ENCODE assay signal across 8 mouse cellular contexts in the genomic region with DNA sequence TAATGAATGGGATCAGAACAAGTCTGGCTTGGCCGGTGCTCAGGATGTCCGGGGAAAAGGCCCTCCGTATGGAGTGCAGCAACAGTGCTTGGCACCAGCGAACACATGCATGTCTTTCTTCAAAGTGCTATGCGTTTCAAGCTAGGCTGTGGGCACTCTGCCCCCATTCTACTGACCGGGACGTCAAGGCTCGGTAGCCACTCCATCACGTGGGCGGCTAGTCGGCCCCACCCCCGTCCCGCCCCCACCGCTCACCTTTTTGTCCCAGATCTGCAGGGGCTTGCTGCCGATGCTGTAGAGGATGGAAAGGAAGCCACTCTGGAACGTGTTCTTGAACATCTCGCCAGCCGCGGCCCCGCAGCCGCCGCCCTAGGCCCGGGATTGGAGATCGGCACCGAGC. TPM values are rescaled to one million over a fixed set of nuclear protein-coding genes. Genes with fewer than 3 reads are reported as not detected.
DNase-seq lines count a peak whose midpoint lies in the region; ATAC-seq and TF ChIP-seq lines count a peak whose summit lies in the region.

No protein-coding gene starts in this region.

- TF ChIP-seq EP300 in liver, postnatal 0 days (IDR thresholded peaks at IDR 0.05; ENCODE audit: low read depth): no peak
- no peak for TF ChIP-seq EP300 in stomach, postnatal 0 days (optimal IDR thresholded peaks at IDR 0.05)

- no peak for TF ChIP-seq CTCF in intestine, postnatal 0 days (IDR thresholded peaks at IDR 0.05; ENCODE audit: low read depth)
- TF ChIP-seq CTCF in liver, postnatal 0 days (IDR thresholded peaks at IDR 0.05; ENCODE audit: low read depth): no peak
- TF ChIP-seq CTCF in stomach, postnatal 0 days (IDR thresholded peaks at IDR 0.05; ENCODE audit: low read depth): no peak

- H3K36me3 ChIP-seq in intestine, postnatal 0 days (ENCODE audit: control insufficient read depth, insufficient read depth): no peaks in the 10 kb centered on the region
- no peaks in the 10 kb centered on the region for H3K36me3 ChIP-seq in liver, postnatal 0 days (replicated peaks; ENCODE audit: insufficient read depth, low read length)
- no peaks in the 10 kb centered on the region for H3K36me3 ChIP-seq in stomach, postnatal 0 days (ENCODE audit: control insufficient read depth, insufficient read depth, low read length)

- H3K9me3 ChIP-seq in intestine, postnatal 0 days (ENCODE audit: control insufficient read depth): no peaks in the 10 kb centered on the region
- no peaks in the 10 kb centered on the region for H3K9me3 ChIP-seq in liver, postnatal 0 days (ENCODE audit: low read length)
- no peaks in the 10 kb centered on the region for H3K9me3 ChIP-seq in stomach, postnatal 0 days (ENCODE audit: control insufficient read depth, low read length)

- H3K9ac ChIP-seq in intestine, postnatal 0 days (ENCODE audit: low read depth, low read length): peak overlapping the region; percentile 79
- H3K9ac ChIP-seq in liver, postnatal 0 days (replicated peaks): peak overlapping the region; percentile 86
- H3K9ac ChIP-seq in stomach, postnatal 0 days (ENCODE audit: low read length): peak overlapping the region; percentile 93

- peak overlapping the region; percentile 91 for H3K4me3 ChIP-seq in intestine, postnatal 0 days (ENCODE audit: low read depth, low read length)
- peak overlapping the region; percentile 98 for H3K4me3 ChIP-seq in liver, postnatal 0 days (ENCODE audit: low read depth, low read length)
- peak overlapping the region; percentile 89 for H3K4me3 ChIP-seq in stomach, postnatal 0 days (ENCODE audit: low read depth, low read length)

- WGBS in intestine, postnatal 0 days: under 1% methylated on average over 25 of the region's 25 CpGs
- under 1% methylated on average over 25 of the region's 25 CpGs for WGBS in liver, postnatal 0 days (ENCODE audit: insufficient replicate concordance)
- WGBS in stomach, postnatal 0 days: under 1% methylated on average over 25 of the region's 25 CpGs

- peak; percentile 55 for ATAC-seq in erythroblast, adult 5-6 weeks (replicated peaks; ENCODE audit: low FRiP score, poor library complexity, severe bottlenecking)
- ATAC-seq in intestine, postnatal 0 days: peak; percentile 20; the same call in 1 of the 2 replicates
- peak; percentile 37 for ATAC-seq in liver, postnatal 0 days
- no peak; the same call in 1 of the 2 replicates for ATAC-seq in stomach, postnatal 0 days (ENCODE audit: low FRiP score, low TSS enrichment)

- H3K27me3 ChIP-seq in intestine, postnatal 0 days (replicated peaks; ENCODE audit: control insufficient read depth, insufficient read depth, low read length): no peaks in the 10 kb centered on the region
- H3K27me3 ChIP-seq in liver, postnatal 0 days (ENCODE audit: insufficient read depth, low read length): no peaks in the 10 kb centered on the region
- no peaks in the 10 kb centered on the region for H3K27me3 ChIP-seq in stomach, postnatal 0 days (ENCODE audit: control insufficient read depth, insufficient read depth, low read length)

- peak overlapping the region; percentile 93 for H3K27ac ChIP-seq in intestine, postnatal 0 days (ENCODE audit: low read depth, low read length)
- peak overlapping the region; percentile 94 for H3K27ac ChIP-seq in liver, postnatal 0 days (ENCODE audit: low read depth)
- H3K27ac ChIP-seq in stomach, postnatal 0 days (replicated peaks): peak overlapping the region; percentile 95

- peaks cover 22% of the 10 kb centered on the region for H3K4me1 ChIP-seq in intestine, postnatal 0 days (replicated peaks; ENCODE audit: control insufficient read depth, insufficient read depth, low read length)
- H3K4me1 ChIP-seq in liver, postnatal 0 days (ENCODE audit: insufficient read depth): peaks cover 30% of the 10 kb centered on the region
- H3K4me1 ChIP-seq in stomach, postnatal 0 days (replicated peaks; ENCODE audit: control insufficient read depth, insufficient read depth): peaks cover 7% of the 10 kb centered on the region

- DNase-seq in kidney, adult 9 months: peak; percentile 56
- DNase-seq in kidney, postnatal 14 days: no peak
- peak; percentile 66 for DNase-seq in NIH3T3 (ENCODE audit: low read depth)
- no peak for DNase-seq in liver, postnatal 0 days
- peak; percentile 64 for DNase-seq in stomach, postnatal 0 days (ENCODE audit: low spot score)
- DNase-seq in urinary bladder, postnatal 10 days (ENCODE audit: low spot score): no peak

- H3K4me2 ChIP-seq in intestine, postnatal 0 days (replicated peaks; ENCODE audit: low read depth): peak overlapping the region; percentile 80
- peak overlapping the region; percentile 92 for H3K4me2 ChIP-seq in liver, postnatal 0 days (ENCODE audit: low read depth, low read length)
- peak overlapping the region; percentile 75 for H3K4me2 ChIP-seq in stomach, postnatal 0 days (replicated peaks; ENCODE audit: low read depth)

RNA-seq across cellular contexts. Expression of a gene that starts 0.4 kb away (rescaled TPM):
- 16.7 and 24.6 TPM in 2 replicates for total RNA-seq in erythroblast, adult 5-6 weeks (2015; ENCODE audit: low replicate concordance)
- 3.2 and 11.2 TPM in 2 replicates for total RNA-seq in erythroblast, adult 5-6 weeks (2017; ENCODE audit: low replicate concordance)
- 61.5 and 62.2 TPM in 2 replicates for polyA plus RNA-seq in intestine, postnatal 0 days (2015; fragmentation: Nextera tagmentation; extraction: Ambion mirVana)
- 30.4 and 33.1 TPM in 2 replicates for polyA plus RNA-seq in liver, postnatal 0 days (2015; fragmentation: Nextera tagmentation; extraction: Ambion mirVana)
- polyA plus RNA-seq in stomach, postnatal 0 days (2015; fragmentation: Nextera tagmentation; extraction: Ambion mirVana): 85.5 and 85.7 TPM in 2 replicates

RNA-seq across cellular contexts. Expression of a gene that starts 55.6 kb away (rescaled TPM):
- 27.1 and 43.1 TPM in 2 replicates for total RNA-seq in erythroblast, adult 5-6 weeks (2015; ENCODE audit: low replicate concordance)
- total RNA-seq in erythroblast, adult 5-6 weeks (2017; ENCODE audit: low replicate concordance): 12.3 and 13.0 TPM in 2 replicates
- polyA plus RNA-seq in intestine, postnatal 0 days (2015; fragmentation: Nextera tagmentation; extraction: Ambion mirVana): 6.7 and 7.2 TPM in 2 replicates
- 3.8 and 4.7 TPM in 2 replicates for polyA plus RNA-seq in liver, postnatal 0 days (2015; fragmentation: Nextera tagmentation; extraction: Ambion mirVana)
- polyA plus RNA-seq in stomach, postnatal 0 days (2015; fragmentation: Nextera tagmentation; extraction: Ambion mirVana): 7.3 and 7.9 TPM in 2 replicates

Comparison
In these comparisons a context has a peak if more than half of its experiments do, and no peak if none do; other contexts are left out.
1. DNase-seq: peak in kidney, adult 9 months (single experiment), NIH3T3 (single experiment) and stomach, postnatal 0 days (single experiment); none in kidney, postnatal 14 days (single experiment), liver, postnatal 0 days (single experiment) and urinary bladder, postnatal 10 days (single experiment).
2. Peak in every context shown above with its lines, with median percentiles within 50 percentile points of each other: H3K27ac ChIP-seq, H3K4me2 ChIP-seq, H3K4me3 ChIP-seq and H3K9ac ChIP-seq.